Mouse (Mus musculus) megakaryocyte-erythroid progenitor cell, adult 5-6 weeks (primary cell): ENCODE results near the gene Ptprz1. TPM values are rescaled to one million over a fixed set of nuclear protein-coding genes. Genes with fewer than 3 reads are reported as not detected.
"Not testable (repeated sequence)": the region's sequence is repeated elsewhere in the genome, so short reads cannot be mapped to it uniquely, and the experiment has no call there.

Experiments
- ATAC-seq: replicated peaks from 2 replicates; pipeline ENCODE4 v1.8.0; 2016; ENCODE audit warnings: mild to moderate bottlenecking, inconsistent platforms; ENCODE audit not compliant: severe bottlenecking, poor library complexity, low FRiP score, low TSS enrichment
- total RNA-seq, 2 experiments: library from RNA; stranded (forward) in 1 of 2; stranded (reverse) in 1 of 2; fragments of 200-1000, 215-1000 nt in 1 of 2; fragments of >200 nt in 1 of 2; fragmentation: Nextera tagmentation in 1 of 2; gene quantifications; 2 replicates each; pipeline ENCODE4 v1.2.3; 2014 to 2017

Gene Ptprz1
- total RNA-seq, 2 experiments from 2014 or later = not detected

DNA sequence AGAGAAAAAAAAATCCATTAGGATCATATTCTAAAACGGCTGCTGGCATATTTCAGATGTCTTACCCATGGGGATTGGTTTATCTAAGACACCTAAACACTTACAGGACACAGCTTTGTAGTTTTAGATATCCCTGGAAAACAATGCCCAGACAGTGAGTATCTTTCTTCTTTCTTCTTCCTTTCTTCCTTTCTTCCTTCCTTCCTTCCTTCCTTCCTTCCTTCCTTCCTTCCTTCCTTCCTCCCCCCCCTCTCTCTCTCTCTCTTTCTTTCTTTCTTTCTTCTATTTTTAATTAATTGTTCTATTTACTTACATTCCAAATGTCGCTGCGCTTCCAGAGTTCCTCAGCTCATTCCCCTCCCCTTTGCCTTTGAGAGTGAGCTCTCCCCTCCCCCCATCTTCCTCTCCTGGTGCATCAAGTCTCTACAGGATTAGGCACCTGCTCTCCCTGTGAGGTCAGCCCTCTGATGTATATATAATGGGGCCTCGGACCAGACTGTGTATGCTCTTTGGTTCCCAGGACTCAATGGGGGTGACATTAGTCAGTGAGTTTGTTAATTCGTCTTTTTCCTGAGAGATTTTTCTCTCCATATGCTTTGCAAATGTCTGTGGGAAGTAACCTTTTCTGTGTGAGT, 109.3 kb downstream of the Ptprz1 start:
- no peak for ATAC-seq

GRCm38 (mm10) chr6:23003152-23003551, 127.8 kb downstream of the Ptprz1 start:
- ATAC-seq = no peak

GRCm38 (mm10) chr6:23014988-23015613, 139.8 kb downstream of the Ptprz1 start:
- no peak for ATAC-seq

DNA sequence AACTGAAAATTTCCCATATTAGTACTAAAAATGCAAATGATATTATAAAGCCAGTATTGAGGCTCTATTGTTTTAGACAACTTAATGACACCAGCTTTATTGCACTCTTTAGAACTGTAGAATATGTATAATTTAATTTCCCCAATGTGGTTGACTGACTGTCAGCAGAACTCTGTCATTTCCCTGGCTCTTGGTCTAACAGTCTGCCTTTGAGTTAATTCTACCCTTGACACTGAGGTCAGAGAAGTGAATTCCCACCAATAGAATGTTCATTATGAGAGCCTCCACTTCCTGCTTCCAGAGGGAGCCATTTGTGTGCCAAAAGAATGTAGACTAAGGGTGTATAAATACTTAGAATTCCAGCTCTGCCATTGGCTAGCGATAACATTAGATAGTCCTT, 152.9 kb downstream of the Ptprz1 start:
- ATAC-seq = no peak

GRCm38 (mm10) chr6:23048836-23049235, 173.5 kb downstream of the Ptprz1 start:
- no peak for ATAC-seq

- no peak for ATAC-seq
Measured at GRCm38 (mm10) chr6:23055734-23056133, 180.4 kb downstream of the Ptprz1 start.

GRCm38 (mm10) chr6:23076060-23076459, 200.8 kb downstream of the Ptprz1 start:
- ATAC-seq = no peak

- ATAC-seq = no peak
Measured at GRCm38 (mm10) chr6:23078273-23078672, 203.0 kb downstream of the Ptprz1 start.

GRCm38 (mm10) chr6:23079991-23080680, 204.8 kb downstream of the Ptprz1 start:
- ATAC-seq = no peak

DNA sequence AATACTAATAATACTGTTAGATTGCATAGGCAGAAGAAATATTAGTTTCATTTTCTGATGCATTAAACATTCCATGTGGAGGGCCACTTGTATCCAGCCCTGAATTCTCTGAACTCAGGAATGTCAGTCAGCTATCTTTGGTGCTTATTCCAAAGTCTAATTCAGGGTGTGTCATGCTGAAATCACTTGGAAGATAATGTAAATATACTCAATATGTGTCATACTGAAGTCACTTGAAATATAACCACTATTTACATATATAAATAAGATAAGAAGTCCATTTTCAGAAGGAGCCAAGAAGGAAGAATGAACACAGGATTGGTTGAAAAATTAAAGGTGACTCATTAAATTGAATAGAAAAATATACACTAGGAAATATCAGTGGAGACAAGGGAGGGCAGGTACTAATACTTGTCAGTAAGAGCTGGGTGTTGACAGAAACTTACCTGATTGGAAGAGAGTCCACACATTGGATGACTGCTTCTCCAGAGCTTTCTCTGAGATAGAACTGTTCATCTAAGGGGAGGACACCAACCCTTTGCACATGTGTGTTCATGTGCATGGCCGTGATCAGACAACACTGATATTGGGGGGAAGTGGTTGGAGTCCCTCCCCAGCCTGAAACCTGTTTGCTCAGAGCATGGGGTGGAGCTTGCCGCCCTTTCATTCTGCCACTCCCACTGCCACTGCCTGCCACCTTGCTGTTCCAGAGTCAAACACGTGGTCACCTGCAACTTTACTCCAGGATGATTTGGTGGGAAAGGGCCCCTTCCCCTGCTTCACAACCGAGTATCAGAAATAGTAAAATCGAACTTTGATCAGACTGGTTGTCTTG, 209.5 kb downstream of the Ptprz1 start:
- ATAC-seq = no peak

GRCm38 (mm10) chr6:23089292-23089691, 214.0 kb downstream of the Ptprz1 start:
- ATAC-seq = not testable (repeated sequence)

DNA sequence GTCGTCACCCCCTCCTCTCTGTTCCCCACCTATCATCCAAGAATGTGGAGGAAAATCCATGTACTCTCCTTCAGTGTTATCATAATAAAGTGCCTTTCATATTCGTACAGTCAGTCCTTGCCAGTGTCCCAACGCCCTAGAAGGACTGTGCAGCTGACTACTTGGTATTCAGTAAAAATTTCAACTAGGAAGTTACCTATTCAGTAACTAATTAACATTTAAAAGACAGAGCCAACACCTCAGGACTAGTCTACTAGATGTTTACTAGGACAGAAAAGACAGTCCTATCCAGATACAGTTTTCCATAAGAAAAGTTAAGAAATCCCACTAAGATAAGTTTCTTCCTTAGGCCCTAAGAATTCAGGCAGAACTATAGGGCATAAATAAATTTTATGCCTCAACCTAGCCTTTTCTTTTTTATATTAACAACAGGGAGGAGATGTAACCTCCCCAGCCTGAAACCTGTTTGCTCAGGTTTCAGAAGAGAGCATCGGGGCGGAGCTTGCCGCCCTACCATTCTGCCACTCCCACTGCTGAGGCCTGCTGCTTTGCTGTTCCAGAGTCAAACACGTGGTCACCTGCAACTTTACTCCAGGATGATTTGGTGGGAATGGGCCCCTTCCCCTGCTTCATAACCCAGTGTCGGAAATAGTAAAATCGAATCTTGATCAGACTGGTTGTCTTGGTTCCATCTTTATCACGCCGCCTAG, 215.2 kb downstream of the Ptprz1 start:
- not testable (repeated sequence) for ATAC-seq
